Mouse (Mus musculus): ENCODE measurements around the gene Fgd2. TPM values are rescaled to one million over a fixed set of nuclear protein-coding genes. Genes with fewer than 3 reads are reported as not detected.
A peak's percentile ranks its signal among the peaks of the same experiment; 100 is the strongest.
"Not testable (repeated sequence)": the region's sequence is repeated elsewhere in the genome, so short reads cannot be mapped to it uniquely, and the experiment has no call there.

Fgd2 gene
- polyA plus RNA-seq, 1 experiment from 2014 or later, result 21.7 TPM

GRCm38 (mm10) chr17:29394761-29395160 is 34.0 kb downstream of the Fgd2 start:
- H3K27me3 ChIP-seq; H3K9ac ChIP-seq; H3K36me3 ChIP-seq; H3K9me3 ChIP-seq; H3K4me3 ChIP-seq; ATAC-seq (ENCODE audit: borderline replicate concordance, extremely low read depth, low FRiP score, low TSS enrichment); H3K4me2 ChIP-seq: not testable (repeated sequence)
- Histone ChIP-seq H3K4me1 (peaks cover 49% of the 10 kb centered on the region), H3K27ac (0 out of 2 replicates have a peak overlapping the region, but pooled peaks have one; percentile 25)
- 72% methylated on average over 2 of the region's 2 CpGs for WGBS

GRCm38 (mm10) chr17:29395381-29395780 is 34.7 kb downstream of the Fgd2 start:
- 39% methylated on average over 7 of the region's 7 CpGs for WGBS
- H3K27me3 ChIP-seq, result no peaks in the 10 kb centered on the region
- no peaks in the 10 kb centered on the region for H3K36me3 ChIP-seq
- H3K4me2 ChIP-seq, result no peak overlapping the region
- H3K27ac ChIP-seq, result peak overlapping the region; percentile 25; the same call in 1 of the 2 replicates
- no peak for ATAC-seq (ENCODE audit: borderline replicate concordance, extremely low read depth, low FRiP score, low TSS enrichment)
- H3K9me3 ChIP-seq, result no peaks in the 10 kb centered on the region
- no peak overlapping the region for H3K9ac ChIP-seq
- H3K4me3 ChIP-seq, result no peak overlapping the region
- H3K4me1 ChIP-seq, result peaks cover 49% of the 10 kb centered on the region

- Histone ChIP-seq H3K9me3 (no peaks in the 10 kb centered on the region), H3K27ac (no peak overlapping the region), H3K27me3 (no peaks in the 10 kb centered on the region), H3K36me3 (no peaks in the 10 kb centered on the region), H3K4me1 (peaks cover 49% of the 10 kb centered on the region), H3K4me2 (no peak overlapping the region), H3K9ac (no peak overlapping the region), H3K4me3 (no peak overlapping the region)
- no peak for ATAC-seq (ENCODE audit: borderline replicate concordance, extremely low read depth, low FRiP score, low TSS enrichment)
- WGBS, result 57% methylated on average over 6 of the region's 6 CpGs
Observed at GRCm38 (mm10) chr17:29396056-29396799, 35.5 kb downstream of the Fgd2 start.

GRCm38 (mm10) chr17:29396821-29397242 is 36.1 kb downstream of the Fgd2 start:
- H3K27ac ChIP-seq, result 0 out of 2 replicates have a peak overlapping the region, but pooled peaks have one; percentile 91
- peaks cover 49% of the 10 kb centered on the region for H3K4me1 ChIP-seq
- H3K36me3 ChIP-seq, result no peaks in the 10 kb centered on the region
- H3K9me3 ChIP-seq, result no peaks in the 10 kb centered on the region
- no peak overlapping the region for H3K9ac ChIP-seq
- H3K27me3 ChIP-seq, result no peaks in the 10 kb centered on the region
- peak; percentile 72 for ATAC-seq (ENCODE audit: borderline replicate concordance, extremely low read depth, low FRiP score, low TSS enrichment)
- H3K4me3 ChIP-seq, result no peak overlapping the region
- H3K4me2 ChIP-seq, result peak overlapping the region; percentile 76; the same call in 1 of the 2 replicates
- 14% methylated on average over 6 of the region's 6 CpGs for WGBS

- Histone ChIP-seq H3K4me3 (peak overlapping the region; percentile 40), H3K4me1 (peaks cover 48% of the 10 kb centered on the region), H3K9ac (peak overlapping the region; percentile 43), H3K27me3 (no peaks in the 10 kb centered on the region), H3K4me2 (peak overlapping the region; percentile 76), H3K36me3 (no peaks in the 10 kb centered on the region), H3K9me3 (no peaks in the 10 kb centered on the region), H3K27ac (peak overlapping the region; percentile 91)
- ATAC-seq (ENCODE audit: borderline replicate concordance, extremely low read depth, low FRiP score, low TSS enrichment), result peak; percentile 74
- WGBS, result 3% methylated on average over 27 of the region's 27 CpGs
Observed at GRCm38 (mm10) chr17:29397480-29398433, 37.0 kb downstream of the Fgd2 start.

GRCm38 (mm10) chr17:29398434-29399026 is 37.8 kb downstream of the Fgd2 start:
- Histone ChIP-seq H3K36me3 (no peaks in the 10 kb centered on the region), H3K9me3 (no peaks in the 10 kb centered on the region), H3K27ac (peak overlapping the region; percentile 91; the same call in 1 of the 2 replicates), H3K4me2 (peak overlapping the region; percentile 76), H3K4me1 (peaks cover 41% of the 10 kb centered on the region), H3K4me3 (peak overlapping the region; percentile 40), H3K27me3 (no peaks in the 10 kb centered on the region), H3K9ac (peak overlapping the region; percentile 43; the same call in 1 of the 2 replicates)
- 15% methylated on average over 17 of the region's 17 CpGs for WGBS
- no peak for ATAC-seq (ENCODE audit: borderline replicate concordance, extremely low read depth, low FRiP score, low TSS enrichment)

- H3K27me3 ChIP-seq, result no peaks in the 10 kb centered on the region
- H3K27ac ChIP-seq, result no peak overlapping the region
- H3K4me3 ChIP-seq, result no peak overlapping the region
- no peak for ATAC-seq (ENCODE audit: borderline replicate concordance, extremely low read depth, low FRiP score, low TSS enrichment)
- no peak overlapping the region for H3K9ac ChIP-seq
- H3K9me3 ChIP-seq, result no peaks in the 10 kb centered on the region
- no peak overlapping the region for H3K4me2 ChIP-seq
- H3K4me1 ChIP-seq, result peaks cover 33% of the 10 kb centered on the region
- WGBS, result 49% methylated on average over 14 of the region's 14 CpGs
- H3K36me3 ChIP-seq, result no peaks in the 10 kb centered on the region
Observed at GRCm38 (mm10) chr17:29399241-29399910, 38.7 kb downstream of the Fgd2 start.

GRCm38 (mm10) chr17:29400044-29400443 is 39.3 kb downstream of the Fgd2 start:
- 57% methylated on average over 5 of the region's 5 CpGs for WGBS
- ATAC-seq (ENCODE audit: borderline replicate concordance, extremely low read depth, low FRiP score, low TSS enrichment), result no peak
- H3K4me3 ChIP-seq, result no peak overlapping the region
- no peaks in the 10 kb centered on the region for H3K36me3 ChIP-seq
- no peaks in the 10 kb centered on the region for H3K27me3 ChIP-seq
- H3K27ac ChIP-seq, result no peak overlapping the region
- H3K4me1 ChIP-seq, result peaks cover 33% of the 10 kb centered on the region
- H3K9ac ChIP-seq, result no peak overlapping the region
- H3K4me2 ChIP-seq, result no peak overlapping the region
- H3K9me3 ChIP-seq, result no peaks in the 10 kb centered on the region

GRCm38 (mm10) chr17:29401741-29402268 is 41.1 kb downstream of the Fgd2 start:
- no peaks in the 10 kb centered on the region for H3K27me3 ChIP-seq
- H3K4me3 ChIP-seq, result no peak overlapping the region
- no peaks in the 10 kb centered on the region for H3K36me3 ChIP-seq
- H3K9me3 ChIP-seq, result no peaks in the 10 kb centered on the region
- ATAC-seq (ENCODE audit: borderline replicate concordance, extremely low read depth, low FRiP score, low TSS enrichment), result no peak
- H3K9ac ChIP-seq, result no peak overlapping the region
- H3K4me2 ChIP-seq, result no peak overlapping the region
- peaks cover 30% of the 10 kb centered on the region for H3K4me1 ChIP-seq
- no peak overlapping the region for H3K27ac ChIP-seq
- WGBS, result 70% methylated on average over 15 of the region's 15 CpGs

- WGBS, result 50% methylated on average over 1 of the region's 1 CpGs
- no peaks in the 10 kb centered on the region for H3K27me3 ChIP-seq
- no peak overlapping the region for H3K4me3 ChIP-seq
- no peaks in the 10 kb centered on the region for H3K9me3 ChIP-seq
- no peak overlapping the region for H3K9ac ChIP-seq
- no peaks in the 10 kb centered on the region for H3K36me3 ChIP-seq
- no peak for ATAC-seq (ENCODE audit: borderline replicate concordance, extremely low read depth, low FRiP score, low TSS enrichment)
- H3K4me1 ChIP-seq, result peaks cover 16% of the 10 kb centered on the region
- no peak overlapping the region for H3K27ac ChIP-seq
- H3K4me2 ChIP-seq, result no peak overlapping the region
Observed at GRCm38 (mm10) chr17:29403179-29403578, 42.5 kb downstream of the Fgd2 start.

GRCm38 (mm10) chr17:29405501-29405900 is 44.8 kb downstream of the Fgd2 start:
- Histone ChIP-seq H3K27me3 (no peaks in the 10 kb centered on the region), H3K4me2 (no peak overlapping the region), H3K9me3 (no peaks in the 10 kb centered on the region), H3K36me3 (no peaks in the 10 kb centered on the region), H3K9ac (no peak overlapping the region), H3K4me3 (no peak overlapping the region), H3K27ac (no peak overlapping the region), H3K4me1 (no peaks in the 10 kb centered on the region)
- 47% methylated on average over 13 of the region's 13 CpGs for WGBS
- no peak for ATAC-seq (ENCODE audit: borderline replicate concordance, extremely low read depth, low FRiP score, low TSS enrichment)
